Mouse (Mus musculus): Measurements from ENCODE around the gene Gm10518.
A peak's percentile ranks its signal among the peaks of the same experiment; 100 is the strongest.
"Not testable (repeated sequence)": the region's sequence is repeated elsewhere in the genome, so short reads cannot be mapped to it uniquely, and the experiment has no call there.

The Gm10518 gene

GRCm38 (mm10) chr1:179802610-179803512 lies at the start of gene Gm10518:
Gene Gm10518 (plus strand): TSS chr1:179803376.
- peak; percentile 18 for DNase-seq (ENCODE audit: low read depth)

GRCm38 (mm10) chr1:179756477-179756876 lies 46.7 kb upstream of the Gm10518 start:
- no peak for DNase-seq (ENCODE audit: low read depth)

- DNase-seq (ENCODE audit: low read depth): no peak
Observed at GRCm38 (mm10) chr1:179760086-179760485, 43.1 kb upstream of the Gm10518 start.

- DNase-seq (ENCODE audit: low read depth): no peak
Observed at GRCm38 (mm10) chr1:179760553-179760952, 42.6 kb upstream of the Gm10518 start.

GRCm38 (mm10) chr1:179776831-179777230 lies 26.3 kb upstream of the Gm10518 start:
- DNase-seq (ENCODE audit: low read depth): no peak

- DNase-seq (ENCODE audit: low read depth): no peak
Observed at GRCm38 (mm10) chr1:179784098-179784497, 19.1 kb upstream of the Gm10518 start.

- DNase-seq (ENCODE audit: low read depth): no peak
Observed at GRCm38 (mm10) chr1:179785502-179785901, 17.7 kb upstream of the Gm10518 start.

- no peak for DNase-seq (ENCODE audit: low read depth)
Observed at GRCm38 (mm10) chr1:179787281-179787680, 15.9 kb upstream of the Gm10518 start.

- DNase-seq (ENCODE audit: low read depth): no peak
Observed at GRCm38 (mm10) chr1:179798794-179799193, 4.4 kb upstream of the Gm10518 start.

GRCm38 (mm10) chr1:179803513-179804139 lies 450 bp downstream of the Gm10518 start, which contains the start of gene Ahctf1:
Gene Ahctf1 (minus strand): TSS chr1:179803680.
- DNase-seq (ENCODE audit: low read depth): peak; percentile 98

GRCm38 (mm10) chr1:179804140-179804881 lies 1.1 kb downstream of the Gm10518 start:
- DNase-seq (ENCODE audit: low read depth): no peak

GRCm38 (mm10) chr1:179805751-179806150 lies 2.6 kb downstream of the Gm10518 start:
- no peak for DNase-seq (ENCODE audit: low read depth)

- no peak for DNase-seq (ENCODE audit: low read depth)
Observed at GRCm38 (mm10) chr1:179807468-179807867, 4.3 kb downstream of the Gm10518 start.

- DNase-seq (ENCODE audit: low read depth): no peak
Observed at GRCm38 (mm10) chr1:179808300-179808699, 5.1 kb downstream of the Gm10518 start.

- DNase-seq (ENCODE audit: low read depth): no peak
Observed at GRCm38 (mm10) chr1:179813385-179813784, 10.2 kb downstream of the Gm10518 start.

- no peak for DNase-seq (ENCODE audit: low read depth)
Observed at GRCm38 (mm10) chr1:179814616-179815015, 11.4 kb downstream of the Gm10518 start.

- DNase-seq (ENCODE audit: low read depth): not testable (repeated sequence)
Observed at GRCm38 (mm10) chr1:179818490-179819278, 15.5 kb downstream of the Gm10518 start.

- no peak for DNase-seq (ENCODE audit: low read depth)
Observed at GRCm38 (mm10) chr1:179824549-179824948, 21.4 kb downstream of the Gm10518 start.

- DNase-seq (ENCODE audit: low read depth): no peak
Observed at GRCm38 (mm10) chr1:179828051-179828450, 24.9 kb downstream of the Gm10518 start.

GRCm38 (mm10) chr1:179828900-179829299 lies 25.7 kb downstream of the Gm10518 start:
- no peak for DNase-seq (ENCODE audit: low read depth)

- no peak for DNase-seq (ENCODE audit: low read depth)
Observed at GRCm38 (mm10) chr1:179832710-179833240, 29.6 kb downstream of the Gm10518 start.
